Mouse (Mus musculus) neural tube, embryonic 12.5 days (tissue): ENCODE results near the gene Trim6. TPM values are rescaled to one million over a fixed set of nuclear protein-coding genes. Genes with fewer than 3 reads are reported as not detected.
"Not testable (repeated sequence)": the region's sequence is repeated elsewhere in the genome, so short reads cannot be mapped to it uniquely, and the experiment has no call there.

Experiments
- ATAC-seq: fragments of 200-750 bp; cut with Nextera tagmentation; 2 replicates; pipeline ENCODE4 v1.8.0; 2017; ENCODE audit warnings: low read depth, mild to moderate bottlenecking, moderate TSS enrichment, moderate library complexity; ENCODE audit not compliant: low FRiP score
- H3K27ac ChIP-seq: fragments of 300-500 bp; sonication (generic); 2 replicates; pipeline ENCODE4 v1.5.1; 2016
- H3K27me3 ChIP-seq: fragments of 300-500 bp; sonication (generic); replicated peaks from 2 replicates; pipeline ENCODE4 v1.6.1; 2016; ENCODE audit warnings: mild to moderate bottlenecking
- H3K36me3 ChIP-seq: fragments of 300-500 bp; sonication (generic); 2 replicates; pipeline ENCODE4 v1.6.1; 2016; ENCODE audit warnings: mild to moderate bottlenecking
- H3K4me1 ChIP-seq: fragments of 300-500 bp; sonication (generic); 2 replicates; pipeline ENCODE4 v1.6.1; 2016
- H3K4me2 ChIP-seq: fragments of 300-500 bp; sonication (generic); replicated peaks from 2 replicates; pipeline ENCODE4 v1.6.1; 2016; ENCODE audit warnings: mild to moderate bottlenecking
- H3K4me3 ChIP-seq: fragments of 300-500 bp; sonication (generic); 2 replicates; pipeline ENCODE4 v1.5.1; 2016
- H3K9ac ChIP-seq: fragments of 300-500 bp; sonication (generic); 2 replicates; pipeline ENCODE4 v1.6.1; 2016; ENCODE audit warnings: mild to moderate bottlenecking
- H3K9me3 ChIP-seq: fragments of 300-500 bp; sonication (generic); 2 replicates; pipeline ENCODE4 v1.6.1; 2016; ENCODE audit warnings: mild to moderate bottlenecking
- WGBS: fragments of 180-500 bp; shearing (Covaris S2); methylation state at CpG from one replicate; pipeline ENCODE4 v1.1.7; 2016; 5-methylcytosine and 5-hydroxymethylcytosine counted together
- polyA plus RNA-seq: library from polyadenylated mRNA; unstranded; fragments of >200 nt; fragmentation: Nextera tagmentation; extraction: Ambion mirVana; gene quantifications from 2 replicates; pipeline ENCODE4 v1.2.1, GENCODE M21; 2016

Gene Trim6
- polyA plus RNA-seq, 1 experiment from 2014 or later, result 1.2 TPM

DNA sequence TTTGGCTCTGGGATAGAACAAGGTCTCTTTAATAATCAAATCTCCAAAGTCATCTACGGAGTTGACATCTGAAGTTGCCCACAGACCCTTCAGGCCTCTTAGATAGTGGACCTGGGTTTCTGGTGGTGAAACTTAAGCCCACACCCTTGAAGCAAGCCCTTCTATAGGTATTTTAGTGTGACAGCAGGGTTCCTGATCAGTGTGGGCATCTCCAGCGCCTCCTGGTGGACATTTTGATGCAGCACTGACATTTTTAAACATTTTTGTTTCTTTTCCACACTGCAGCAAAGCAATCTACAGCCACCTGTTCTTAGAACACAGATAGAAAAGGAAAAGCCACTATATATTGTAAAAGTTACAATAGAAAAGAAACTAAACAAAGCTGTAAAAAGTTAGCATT is 12.6 kb downstream of the Trim6 start:
- Histone ChIP-seq H3K4me3 (no peak overlapping the region), H3K9me3 (no peaks in the 10 kb centered on the region), H3K9ac (no peak overlapping the region), H3K27ac (no peak overlapping the region), H3K4me2 (no peak overlapping the region), H3K36me3 (no peaks in the 10 kb centered on the region), H3K4me1 (no peaks in the 10 kb centered on the region), H3K27me3 (no peaks in the 10 kb centered on the region)
- ATAC-seq, result no peak
- 40% methylated on average over 2 of the region's 2 CpGs for WGBS

GRCm38 (mm10) chr7:104240857-104241256 is 22.3 kb downstream of the Trim6 start:
- Histone ChIP-seq H3K27me3 (no peaks in the 10 kb centered on the region), H3K4me3 (no peak overlapping the region), H3K9ac (no peak overlapping the region), H3K9me3 (no peaks in the 10 kb centered on the region), H3K4me1 (no peaks in the 10 kb centered on the region), H3K4me2 (no peak overlapping the region), H3K27ac (no peak overlapping the region), H3K36me3 (no peaks in the 10 kb centered on the region)
- no peak for ATAC-seq

- H3K27me3 ChIP-seq, result no peaks in the 10 kb centered on the region
- no peaks in the 10 kb centered on the region for H3K4me1 ChIP-seq
- H3K4me2 ChIP-seq, result no peak overlapping the region
- no peaks in the 10 kb centered on the region for H3K9me3 ChIP-seq
- H3K4me3 ChIP-seq, result no peak overlapping the region
- H3K27ac ChIP-seq, result no peak overlapping the region
- WGBS, result 68% methylated on average over 1 of the region's 1 CpGs
- H3K36me3 ChIP-seq, result no peaks in the 10 kb centered on the region
- no peak overlapping the region for H3K9ac ChIP-seq
- no peak for ATAC-seq
These were observed 25.0 kb downstream of the Trim6 start for GRCm38 (mm10) chr7:104243616-104244015.

DNA sequence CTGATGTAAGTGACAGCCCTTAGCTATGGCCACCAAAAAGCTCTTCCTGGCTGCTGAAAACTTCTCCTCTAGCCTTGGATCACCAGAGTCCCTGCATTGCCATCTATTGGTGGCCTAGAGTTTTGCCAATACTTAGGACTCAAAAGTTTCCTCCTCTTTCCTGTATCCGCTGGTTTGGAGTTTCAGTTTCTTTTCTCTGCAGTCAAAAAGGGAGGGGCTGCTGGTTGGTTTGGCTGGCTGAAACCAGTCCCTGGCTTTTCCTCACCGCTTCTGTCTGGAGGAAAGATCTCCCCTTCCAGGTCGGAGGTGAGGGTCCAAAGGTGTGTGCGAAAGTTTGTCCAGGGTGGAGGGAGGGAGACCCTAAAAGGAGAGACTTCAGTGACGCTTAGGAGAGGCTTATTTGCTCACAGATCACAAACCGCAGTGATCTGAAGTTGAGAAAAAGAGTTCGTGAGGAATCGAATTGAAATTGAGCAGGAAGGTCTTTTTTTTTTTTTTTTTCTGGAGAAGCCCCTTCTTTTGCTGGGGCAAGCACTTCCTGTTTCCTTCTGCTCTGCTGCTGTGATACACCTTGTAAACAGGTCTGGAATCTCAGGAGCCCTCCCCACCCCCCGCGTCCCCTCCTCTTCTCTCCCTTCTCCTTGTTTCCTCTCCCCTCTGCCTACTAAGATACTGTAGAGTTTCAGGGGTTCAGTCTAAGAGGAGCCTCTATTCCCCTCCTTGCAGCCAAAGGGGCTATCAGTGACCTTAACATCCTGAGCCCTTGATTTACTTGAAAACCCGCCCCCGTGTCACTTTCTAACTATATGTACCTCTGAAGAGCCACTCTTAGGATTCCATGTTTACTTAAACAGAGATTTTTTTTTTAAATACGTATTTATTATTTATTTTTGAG is 25.9 kb downstream of the Trim6 start, which contains the start of gene Trim34a:
Gene Trim34a, plus strand, starts transcription at position 171 of the 895 bp plus-strand sequence.
- H3K9me3 ChIP-seq, result no peaks in the 10 kb centered on the region
- 12% methylated on average over 13 of the region's 13 CpGs for WGBS
- peak within 1 kb of the TSS; percentile 33 for H3K4me3 ChIP-seq
- H3K4me1 ChIP-seq, result no peaks in the 10 kb centered on the region
- H3K9ac ChIP-seq, result peak within 1 kb of the TSS; percentile 26; the same call in 1 of the 2 replicates
- no peaks in the 10 kb centered on the region for H3K27me3 ChIP-seq
- no peak within 1 kb of the TSS for H3K27ac ChIP-seq
- H3K4me2 ChIP-seq, result peak within 1 kb of the TSS; percentile 48
- peak; percentile 50; the same call in 1 of the 2 replicates for ATAC-seq
- H3K36me3 ChIP-seq, result no peaks in the 10 kb centered on the region

- H3K9me3 ChIP-seq, H3K27ac ChIP-seq, H3K4me2 ChIP-seq, H3K4me3 ChIP-seq, H3K9ac ChIP-seq, H3K27me3 ChIP-seq, H3K36me3 ChIP-seq, H3K4me1 ChIP-seq, ATAC-seq: not testable (repeated sequence)
- WGBS, result 90% methylated on average over 4 of the region's 4 CpGs
These were observed 41.8 kb downstream of the Trim6 start for GRCm38 (mm10) chr7:104260380-104260779.

DNA sequence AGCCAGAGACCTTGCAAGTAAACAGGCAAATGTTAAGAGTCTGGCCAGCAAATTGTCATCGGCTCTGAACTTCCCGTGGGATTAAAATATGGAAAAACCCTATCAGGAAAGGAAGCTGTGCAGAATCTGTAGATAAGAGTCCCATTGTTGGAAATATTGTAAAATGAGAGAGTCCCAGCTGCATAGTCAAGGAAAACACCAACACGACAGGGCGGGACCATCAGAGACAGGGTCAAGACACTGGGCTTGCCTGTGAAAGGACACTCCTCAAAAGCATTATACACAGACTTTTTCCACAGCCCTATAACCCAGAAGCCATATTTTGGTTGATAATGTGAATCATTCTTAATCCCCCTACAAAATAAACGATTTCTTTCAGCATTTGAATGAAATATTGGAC is 46.7 kb downstream of the Trim6 start:
- not testable (repeated sequence) for ATAC-seq, H3K36me3 ChIP-seq, H3K27ac ChIP-seq, H3K9ac ChIP-seq, H3K9me3 ChIP-seq, H3K27me3 ChIP-seq, H3K4me3 ChIP-seq, H3K4me2 ChIP-seq, H3K4me1 ChIP-seq
- WGBS, result 79% methylated on average over 5 of the region's 5 CpGs

DNA sequence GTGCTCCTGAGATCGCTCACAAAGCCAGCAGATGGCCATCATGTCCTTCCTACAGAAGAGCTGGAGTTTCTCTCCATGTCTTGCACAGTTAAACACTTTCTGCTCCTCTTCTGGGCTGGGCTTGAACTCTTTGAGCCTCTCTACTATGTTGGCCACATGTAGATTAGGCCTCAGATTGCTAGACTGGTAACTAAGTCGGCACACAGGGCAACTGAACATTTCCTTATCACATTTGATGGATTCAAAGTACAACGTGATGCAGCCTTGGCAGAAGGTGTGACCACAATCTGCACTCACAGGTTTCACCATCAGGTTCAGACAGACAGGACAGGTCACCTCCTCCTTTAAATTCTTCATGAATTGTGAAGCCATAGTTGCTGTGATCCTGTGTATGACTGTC is 60.8 kb downstream of the Trim6 start:
- not testable (repeated sequence) for H3K9me3 ChIP-seq, H3K9ac ChIP-seq, H3K4me3 ChIP-seq, H3K36me3 ChIP-seq, H3K27ac ChIP-seq, ATAC-seq, H3K4me1 ChIP-seq, H3K4me2 ChIP-seq, H3K27me3 ChIP-seq
- WGBS, result 78% methylated on average over 3 of the region's 3 CpGs

Other genes starting within 250 kb of the Trim6 start
- not detected in 2 replicates for gene Olfr635, start 247.6 kb upstream of the Trim6 start, polyA plus RNA-seq
- gene Olfr638, start 220.0 kb upstream of the Trim6 start, polyA plus RNA-seq, result not detected in 2 replicates
- not detected in 2 replicates for gene Olfr639, start 201.5 kb upstream of the Trim6 start, polyA plus RNA-seq
- not detected in 2 replicates for gene Olfr640, start 193.2 kb upstream of the Trim6 start, polyA plus RNA-seq
- not detected in 2 replicates for gene Olfr641, start 183.3 kb upstream of the Trim6 start, polyA plus RNA-seq
- gene Olfr642, start 166.1 kb upstream of the Trim6 start, polyA plus RNA-seq, result not detected in 2 replicates
- gene 4930516K23Rik, start 157.3 kb upstream of the Trim6 start, polyA plus RNA-seq, result not detected in 2 replicates
- not detected in 2 replicates for gene Olfr644, start 146.9 kb upstream of the Trim6 start, polyA plus RNA-seq
- gene Olfr645, start 133.3 kb upstream of the Trim6 start, polyA plus RNA-seq, result not detected in 2 replicates
- gene Olfr646, start 113.9 kb upstream of the Trim6 start, polyA plus RNA-seq, result not detected in 2 replicates
- not detected in 2 replicates for gene Ubqln5, start 89.0 kb upstream of the Trim6 start, polyA plus RNA-seq
- not detected in 2 replicates for gene Olfr643, start 81.4 kb upstream of the Trim6 start, polyA plus RNA-seq
- gene Ubqln3, start 75.5 kb upstream of the Trim6 start, polyA plus RNA-seq, result not detected in 2 replicates
- gene Ubqlnl, start 68.2 kb upstream of the Trim6 start, polyA plus RNA-seq, result not detected in 2 replicates
- gene Olfm5, start 54.0 kb upstream of the Trim6 start, polyA plus RNA-seq, result not detected in 2 replicates
- gene Olfr648, start 35.4 kb upstream of the Trim6 start, polyA plus RNA-seq, result 0.43 and 0.56 TPM in 2 replicates
- gene Olfr649, start 22.8 kb upstream of the Trim6 start, polyA plus RNA-seq, result not detected in 2 replicates
- gene Trim34a, start 25.7 kb downstream of the Trim6 start, polyA plus RNA-seq, result 0.76 and 1.2 TPM in 2 replicates
- gene Trim5, start 69.3 kb downstream of the Trim6 start, polyA plus RNA-seq, result 0.15 and 0.22 TPM in 2 replicates
- 2.7 and 2.9 TPM in 2 replicates for gene Trim12a, start 96.7 kb downstream of the Trim6 start, polyA plus RNA-seq
- not detected in 2 replicates for gene Trim34b, start 110.7 kb downstream of the Trim6 start, polyA plus RNA-seq
- gene Trim12c, start 134.6 kb downstream of the Trim6 start, polyA plus RNA-seq, result 0.88 and 1.1 TPM in 2 replicates
- not detected in 2 replicates for gene Trim30b, start 151.1 kb downstream of the Trim6 start, polyA plus RNA-seq
- not detected in 2 replicates for gene Trim30c, start 182.0 kb downstream of the Trim6 start, polyA plus RNA-seq
- gene Trim30a, start 246.4 kb downstream of the Trim6 start, polyA plus RNA-seq, result 0.77 and 0.89 TPM in 2 replicates